Comparison of ENCODE assay signal across 29 mouse cellular contexts in genomic region chr4:123340232-123340631, GRCm38 (mm10). TPM values are rescaled to one million over a fixed set of nuclear protein-coding genes. Genes with fewer than 3 reads are reported as not detected.
DNase-seq lines count a peak whose midpoint lies in the region; ATAC-seq and TF ChIP-seq lines count a peak whose summit lies in the region.
"Had no signal": no experiment of that assay in that cellular context is flagged by ENCODE, and none has a peak within 500 bp of the region (broad histone marks: within the 10 kb centered on the region; RNA-seq: fewer than 3 reads in every experiment).

No protein-coding gene starts in this region.

- no peak for DNase-seq in liver, postnatal 0 days
- no peak for DNase-seq in liver
- peak; percentile 38 for DNase-seq in ES-CJ7 (ENCODE audit: low read depth, low spot score)
- peak; percentile 22 for DNase-seq in c-Kit-positive CD71-negative TER-119-negative erythroid progenitor cells, embryonic 14.5 days (ENCODE audit: low read depth)
- peak; percentile 25 for DNase-seq in splenic B cell, adult 2 months (ENCODE audit: low read depth, low spot score)
- no peak for DNase-seq in thymus, postnatal 0 days (ENCODE audit: low spot score)
- no peak for DNase-seq in retina, postnatal 1 day
- DNase-seq in thymus, adult 2 months: no peak
- DNase-seq: adrenal gland, postnatal 36 days; cerebellum, adult 8-10 months; heart, postnatal 36 days; kidney, adult 8-10 months; kidney, postnatal 14 days; lung, adult 2 months; spleen, adult 18-20 months had no signal

- 55% methylated on average over 5 of the region's 5 CpGs for WGBS in liver, postnatal 0 days (ENCODE audit: insufficient replicate concordance)
- WGBS in thymus, adult 2 months: 54% methylated on average over 5 of the region's 5 CpGs

- H3K4me3 ChIP-seq in liver, postnatal 0 days (ENCODE audit: low read depth, low read length): no peak overlapping the region
- H3K4me3 ChIP-seq in thymus, adult 2 months (ENCODE audit: control insufficient read depth, insufficient read depth, low read length): no peak overlapping the region
- H3K4me3 ChIP-seq: embryonic facial prominence, embryonic 10.5 days; forebrain, embryonic 12.5 days; heart, embryonic 13.5 days; limb, embryonic 10.5 days; midbrain, embryonic 12.5 days; neural tube, embryonic 13.5 days; stomach, embryonic 15.5 days had no signal

- peaks cover 16% of the 10 kb centered on the region for H3K4me1 ChIP-seq in liver, postnatal 0 days (ENCODE audit: insufficient read depth)
- H3K4me1 ChIP-seq in thymus, adult 2 months (replicated peaks; ENCODE audit: control insufficient read depth, insufficient read depth, low read length): peaks cover 14% of the 10 kb centered on the region

- peaks cover 40% of the 10 kb centered on the region for H3K27me3 ChIP-seq in liver, postnatal 0 days (ENCODE audit: insufficient read depth, low read length)
- no peaks in the 10 kb centered on the region for H3K27me3 ChIP-seq in splenic B cell, adult 2 months (ENCODE audit: control insufficient read depth, insufficient read depth, low read length, poor library complexity, severe bottlenecking)
- H3K27me3 ChIP-seq in thymus, adult 2 months (ENCODE audit: control insufficient read depth, insufficient read depth, low read length): peaks cover 15% of the 10 kb centered on the region; the same call in 1 of the 2 replicates

- TF ChIP-seq POLR2A in thymus, adult 2 months (IDR thresholded peaks at IDR 0.05; ENCODE audit: control insufficient read depth, extremely low read depth, insufficient read depth, low read length, poor library complexity): no peak

- H3K27ac ChIP-seq in liver, postnatal 0 days (ENCODE audit: low read depth): no peak overlapping the region
- H3K27ac ChIP-seq in thymus, adult 2 months (ENCODE audit: control insufficient read depth, insufficient read depth, low read length): no peak overlapping the region
- H3K27ac ChIP-seq: embryonic facial prominence, embryonic 10.5 days; forebrain, embryonic 12.5 days; heart, embryonic 13.5 days; hindbrain, embryonic 14.5 days; limb, embryonic 10.5 days; macrophage; midbrain, embryonic 12.5 days; neural tube, embryonic 13.5 days; stomach, embryonic 15.5 days had no signal

- TF ChIP-seq EP300 in liver, postnatal 0 days (IDR thresholded peaks at IDR 0.05; ENCODE audit: low read depth): no peak

- no peak overlapping the region for H3K4me2 ChIP-seq in liver, postnatal 0 days (ENCODE audit: low read depth, low read length)
- H3K4me2 ChIP-seq: forebrain, embryonic 12.5 days; heart, embryonic 13.5 days; hindbrain, embryonic 14.5 days; liver, embryonic 11.5 days; midbrain, embryonic 12.5 days; neural tube, embryonic 13.5 days; stomach, embryonic 15.5 days had no signal

- no peak for ATAC-seq in liver, postnatal 0 days
- ATAC-seq: CD4-positive, CD25-positive, alpha-beta regulatory T cell, adult 4 months; Patski had no signal

- H3K9ac ChIP-seq in liver, postnatal 0 days (replicated peaks): no peak overlapping the region
- H3K9ac ChIP-seq: forebrain, embryonic 12.5 days; heart, embryonic 13.5 days; hindbrain, embryonic 14.5 days; midbrain, embryonic 12.5 days; neural tube, embryonic 13.5 days; stomach, embryonic 15.5 days had no signal

- 0 out of 2 replicates have a peak, but pooled peaks have one; percentile 6 for TF ChIP-seq CTCF in liver, postnatal 0 days (IDR thresholded peaks at IDR 0.05; ENCODE audit: low read depth)
- TF ChIP-seq CTCF in thymus, adult 2 months (IDR thresholded peaks at IDR 0.05; ENCODE audit: borderline replicate concordance, control insufficient read depth, extremely low read depth, insufficient read depth, low read length, poor library complexity): no peak

- H3K36me3 ChIP-seq in liver, postnatal 0 days (replicated peaks; ENCODE audit: insufficient read depth, low read length): no peaks in the 10 kb centered on the region
- H3K36me3 ChIP-seq in splenic B cell, adult 2 months (ENCODE audit: control insufficient read depth, insufficient read depth, low read length, poor library complexity, severe bottlenecking): no peaks in the 10 kb centered on the region
- no peaks in the 10 kb centered on the region for H3K36me3 ChIP-seq in thymus, adult 2 months (ENCODE audit: control insufficient read depth, insufficient read depth, low read length)
- H3K36me3 ChIP-seq: embryonic facial prominence, embryonic 10.5 days; forebrain, embryonic 12.5 days; heart, embryonic 13.5 days; limb, embryonic 10.5 days; midbrain, embryonic 12.5 days; neural tube, embryonic 13.5 days; stomach, embryonic 15.5 days had no signal

- H3K9me3 ChIP-seq in liver, postnatal 0 days (ENCODE audit: low read length): no peaks in the 10 kb centered on the region
- H3K9me3 ChIP-seq: embryonic facial prominence, embryonic 10.5 days; forebrain, embryonic 12.5 days; heart, embryonic 13.5 days; limb, embryonic 10.5 days; midbrain, embryonic 12.5 days; neural tube, embryonic 13.5 days; stomach, embryonic 15.5 days had no signal

RNA-seq across cellular contexts. Expression of gene Bmp8a, which starts 2.8 kb away (rescaled TPM):
- polyA plus RNA-seq in liver, postnatal 0 days (2015; fragmentation: Nextera tagmentation; extraction: Ambion mirVana): 0.11 and 0.21 TPM in 2 replicates
- polyA plus RNA-seq in thymus, postnatal 0 days (2015; fragmentation: Nextera tagmentation; extraction: Ambion mirVana): 0.18 and 0.23 TPM in 2 replicates
- 0.46 and 0.82 TPM in 2 replicates for polyA plus RNA-seq in thymus, adult 2 months (2012; rRNA removed)
- polyA plus RNA-seq: CD4-positive, CD25-positive, alpha-beta regulatory T cell, adult 4 months; embryonic facial prominence, embryonic 10.5 days; forebrain, embryonic 12.5 days; macrophage; Patski had no signal

RNA-seq across cellular contexts. Expression of gene Oxct2a, which starts 16.8 kb away (rescaled TPM):
- polyA plus RNA-seq in liver, postnatal 0 days (2015; fragmentation: Nextera tagmentation; extraction: Ambion mirVana): not detected in 2 replicates
- not detected in 2 replicates for polyA plus RNA-seq in thymus, postnatal 0 days (2015; fragmentation: Nextera tagmentation; extraction: Ambion mirVana)
- polyA plus RNA-seq in thymus, adult 2 months (2012; rRNA removed): 0.11 and 0.24 TPM in 2 replicates
- polyA plus RNA-seq: CD4-positive, CD25-positive, alpha-beta regulatory T cell, adult 4 months; embryonic facial prominence, embryonic 10.5 days; forebrain, embryonic 12.5 days; frontal cortex, adult 2 months; heart, embryonic 13.5 days; intestine, embryonic 14.5 days; limb, embryonic 10.5 days; lung, adult 2 months; macrophage; midbrain, embryonic 12.5 days; neural tube, embryonic 13.5 days; Patski; stomach, embryonic 15.5 days had no signal

Comparison
In these comparisons a context has a peak if more than half of its experiments do, and no peak if none do; other contexts are left out.
1. DNase-seq: peak in ES-CJ7 (single experiment), c-Kit-positive CD71-negative TER-119-negative erythroid progenitor cells, embryonic 14.5 days (single experiment) and splenic B cell, adult 2 months (single experiment); none in liver, postnatal 0 days (single experiment), liver (single experiment), thymus, postnatal 0 days (single experiment), retina, postnatal 1 day (single experiment) and thymus, adult 2 months (single experiment).